Mouse (Mus musculus): ENCODE measurements at regions not wholly inside any gene's neighbourhood (a gene's known extent, or its start where the extent isn't known, plus 50 kb on each side); places are given as distances from the start of the nearest gene placed in this dataset.
"Not testable (repeated sequence)": the region's sequence is repeated elsewhere in the genome, so short reads cannot be mapped to it uniquely, and the experiment has no call there.

GRCm38 (mm10) chr17:74138517-74138916 is 90.8 kb upstream of the Srd5a2 start:
- not testable (repeated sequence) for DNase-seq (ENCODE audit: low spot score)

- DNase-seq (ENCODE audit: low spot score): no peak
Measured at GRCm38 (mm10) chr17:74134976-74135375, 87.3 kb upstream of the Srd5a2 start.

- DNase-seq (ENCODE audit: low spot score): no peak
Measured at GRCm38 (mm10) chr17:74131534-74131933, 83.8 kb upstream of the Srd5a2 start.

- DNase-seq (ENCODE audit: low spot score): no peak
Measured at GRCm38 (mm10) chr17:74122944-74123343, 75.2 kb upstream of the Srd5a2 start.

GRCm38 (mm10) chr17:74120969-74121368 is 73.3 kb upstream of the Srd5a2 start:
- peak; percentile 14 for DNase-seq (ENCODE audit: low spot score)

All from embryo, embryonic 10.5 days (tissue).